Mouse (Mus musculus) heart, adult 2 months (tissue): ENCODE results near the gene Dennd6a. TPM values are rescaled to one million over a fixed set of nuclear protein-coding genes. Genes with fewer than 3 reads are reported as not detected.
"Not testable (repeated sequence)": the region's sequence is repeated elsewhere in the genome, so short reads cannot be mapped to it uniquely, and the experiment has no call there.

Experiments used
- DNase-seq, 2 experiments: peaks; one replicate each; pipeline ENCODE4 v3.0.0; 2021
- H3K27ac ChIP-seq: fragments of 200-600 bp; 2 replicates; pipeline ENCODE4 v1.8.1; 2022
- H3K27me3 ChIP-seq: fragments of 200-500 bp; 2 replicates; pipeline ENCODE4 v1.6.1; 2012; ENCODE audit warnings: mild to moderate bottlenecking, low read length, inconsistent platforms, mixed read lengths; ENCODE audit not compliant: control insufficient read depth, insufficient read depth
- H3K36me3 ChIP-seq: fragments of 200-500 bp; 2 replicates; pipeline ENCODE4 v1.6.1; 2012; ENCODE audit warnings: low read length, inconsistent platforms; ENCODE audit not compliant: control insufficient read depth, insufficient read depth
- H3K4me1 ChIP-seq: fragments of 200-500 bp; 2 replicates; pipeline ENCODE4 v1.6.1; 2011; ENCODE audit warnings: low read length; ENCODE audit not compliant: control insufficient read depth, insufficient read depth
- H3K4me3 ChIP-seq: fragments of 200-600 bp; 2 replicates; pipeline ENCODE4 v1.8.1; 2022
- H3K79me2 ChIP-seq: fragments of 200-500 bp; replicated peaks from 2 replicates; pipeline ENCODE4 v1.6.1; 2012; ENCODE audit warnings: mild to moderate bottlenecking, inconsistent platforms, low read length, moderate library complexity, mixed read lengths; ENCODE audit not compliant: control insufficient read depth, insufficient read depth
- H3K9ac ChIP-seq: fragments of 200-500 bp; 2 replicates; pipeline ENCODE4 v1.6.1; 2012; ENCODE audit warnings: low read depth, mild to moderate bottlenecking, control low read depth, inconsistent platforms, low read length, mixed read lengths
- CTCF ChIP-seq: fragments of 200-600 bp; IDR thresholded peaks from 2 replicates; pipeline ENCODE4 v1.8.1; 2022; ENCODE audit warnings: antibody characterized with exemption, mild to moderate bottlenecking, moderate library complexity
- EP300 ChIP-seq: fragments of 200-500 bp; IDR thresholded peaks from 2 replicates; pipeline ENCODE4 v1.6.1; 2011; ENCODE audit warnings: low read depth, low read length, control low read depth; ENCODE audit not compliant: insufficient read depth
- POLR2A ChIP-seq: fragments of 200-500 bp; IDR thresholded peaks from 2 replicates; pipeline ENCODE4 v1.6.1; 2011; ENCODE audit warnings: mild to moderate bottlenecking, low read depth, low read length, control low read depth; ENCODE audit not compliant: insufficient read depth
- WGBS: fragments of 180-500 bp; shearing (Covaris S2); methylation state at CpG from one replicate; pipeline ENCODE4 v1.1.7; 2018; 5-methylcytosine and 5-hydroxymethylcytosine counted together
- intact Hi-C: fragments of 180-260 bp; cut with DNase I; formaldehyde crosslinking; loops from one replicate; pipeline ENCODE4 v1.15.1; 2025
- long read RNA-seq: library from polyadenylated mRNA; stranded (forward); transcript quantifications from one replicate; pipeline ENCODE4 v2.0.0, GENCODE M21; 2021
- polyA plus RNA-seq: library from polyadenylated mRNA; depleted of rRNA; stranded (reverse); fragments of >200 nt; gene quantifications from 2 replicates; pipeline ENCODE4 v1.2.3, GENCODE M21; 2012; rRNA removed
- total RNA-seq, 2 experiments: library from RNA; stranded (reverse); gene quantifications; 2 replicates each; pipeline ENCODE4 v1.2.3; 2021

Gene Dennd6a
- total RNA-seq (10 to 100 TPM; 13.4 to 14.0 TPM), polyA plus RNA-seq (6.9 and 11.3 TPM in 2 replicates)
- long read RNA-seq, full-length matches to known transcripts = 9 of 13 reads
- long read RNA-seq, partial matches to known transcripts = 1 of 13 reads
- long read RNA-seq, other reads (novel, unspliced or antisense) = 3 of 13 reads

DNA sequence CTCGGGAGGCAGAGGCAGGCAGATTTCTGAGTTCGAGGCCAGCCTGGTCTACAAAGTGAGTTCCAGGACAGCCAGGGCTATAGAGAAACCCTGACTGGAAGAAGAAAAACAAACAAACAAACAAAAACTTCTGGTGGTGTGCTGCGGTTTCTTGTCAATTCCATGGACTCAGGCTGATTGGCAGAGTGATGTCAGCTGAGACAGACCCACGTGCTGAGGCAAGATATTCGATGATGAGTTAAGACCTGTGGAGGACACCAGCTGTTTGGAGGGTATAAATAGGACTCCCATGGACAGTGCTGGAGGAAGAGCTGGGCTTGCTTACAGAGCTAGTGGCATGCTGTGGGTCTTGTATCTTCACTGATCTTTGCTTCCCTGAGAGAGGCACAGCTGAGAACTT lies at the start of gene Dennd6a:
Gene Dennd6a (plus strand): TSS at position 301 of the 400 bp plus-strand sequence.
- H3K27ac ChIP-seq, H3K9ac ChIP-seq, H3K4me3 ChIP-seq, H3K79me2 ChIP-seq, H3K27me3 ChIP-seq, H3K36me3 ChIP-seq, H3K4me1 ChIP-seq, intact Hi-C loops, DNase-seq: not testable (repeated sequence)
- WGBS = 80% methylated on average over 5 of the region's 5 CpGs

DNA sequence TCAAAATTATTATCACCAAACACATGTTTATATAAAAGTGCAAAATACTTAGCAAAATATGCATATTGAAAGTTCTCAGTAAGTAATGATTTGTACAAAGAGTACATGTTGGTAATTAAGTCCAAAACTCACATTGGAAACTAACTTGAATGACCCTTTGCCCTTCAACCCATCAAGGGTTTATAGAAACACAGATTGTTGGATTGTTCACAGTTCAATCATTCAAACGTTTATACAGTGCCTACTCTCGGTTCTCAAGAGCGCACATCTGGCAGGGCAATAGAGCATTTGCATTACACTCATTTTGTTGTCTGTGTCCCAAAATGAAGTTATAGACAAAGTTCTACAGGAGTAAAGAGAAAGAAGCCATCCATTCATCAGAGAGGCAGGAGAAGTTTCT lies 47.7 kb upstream of the Dennd6a start:
- TF ChIP-seq POLR2A = no peak
- no peak for TF ChIP-seq CTCF
- TF ChIP-seq EP300 = no peak
- H3K4me3 ChIP-seq = no peak overlapping the region
- no peaks in the 10 kb centered on the region for H3K27me3 ChIP-seq
- 48% methylated on average over 3 of the region's 3 CpGs for WGBS
- intact Hi-C loops = no loop called here
- no peak for DNase-seq
- peaks cover 11% of the 10 kb centered on the region for H3K79me2 ChIP-seq
- no peak overlapping the region for H3K27ac ChIP-seq
- peaks cover 50% of the 10 kb centered on the region for H3K36me3 ChIP-seq
- peaks cover 14% of the 10 kb centered on the region for H3K4me1 ChIP-seq
- H3K9ac ChIP-seq = no peak overlapping the region

GRCm38 (mm10) chr14:26528296-26528695 lies 45.4 kb upstream of the Dennd6a start:
- 30% methylated on average over 2 of the region's 2 CpGs for WGBS
- no peaks in the 10 kb centered on the region for H3K27me3 ChIP-seq
- TF ChIP-seq EP300 (no peak), POLR2A (no peak)
- no peak overlapping the region for H3K9ac ChIP-seq
- H3K79me2 ChIP-seq = peaks cover 11% of the 10 kb centered on the region
- H3K4me1 ChIP-seq = peaks cover 16% of the 10 kb centered on the region
- peaks cover 44% of the 10 kb centered on the region for H3K36me3 ChIP-seq
- no peak overlapping the region for H3K27ac ChIP-seq
- no peak for DNase-seq
- intact Hi-C loops = no loop called here
- no peak overlapping the region for H3K4me3 ChIP-seq

- 33% methylated on average over 7 of the region's 7 CpGs for WGBS
Measured at GRCm38 (mm10) chr14:26530350-26530749, 43.3 kb upstream of the Dennd6a start.

GRCm38 (mm10) chr14:26531410-26532313 lies 42.0 kb upstream of the Dennd6a start:
- Histone ChIP-seq H3K4me3 (peak overlapping the region; percentile 4; the same call in 1 of the 2 replicates), H3K79me2 (peaks cover 16% of the 10 kb centered on the region), H3K9ac (0 out of 2 replicates have a peak overlapping the region, but pooled peaks have one; percentile 33), H3K27ac (no peak overlapping the region), H3K4me1 (peaks cover 14% of the 10 kb centered on the region), H3K36me3 (peaks cover 33% of the 10 kb centered on the region), H3K27me3 (no peaks in the 10 kb centered on the region)
- 52% methylated on average over 10 of the region's 10 CpGs for WGBS
- intact Hi-C loops = loop anchor here (2.0 kb wide), 1 partner anchor 39 kb away; no protein-coding TSS in a partner anchor
- TF ChIP-seq EP300 (no peak), POLR2A (no peak), CTCF (no peak)
- no peak for DNase-seq

More at GRCm38 (mm10) chr14:26530350-26530749, 43.3 kb upstream of the Dennd6a start:
- H3K27ac ChIP-seq = peak overlapping the region; percentile 71
- no peak overlapping the region for H3K4me3 ChIP-seq
- H3K36me3 ChIP-seq = peaks cover 40% of the 10 kb centered on the region
- H3K9ac ChIP-seq = no peak overlapping the region
- intact Hi-C loops = no loop called here
- H3K79me2 ChIP-seq = peaks cover 16% of the 10 kb centered on the region
- peaks cover 14% of the 10 kb centered on the region for H3K4me1 ChIP-seq
- DNase-seq = no peak
- TF ChIP-seq POLR2A (no peak), EP300 (no peak)
- no peaks in the 10 kb centered on the region for H3K27me3 ChIP-seq

GRCm38 (mm10) chr14:26532752-26533151 lies 40.9 kb upstream of the Dennd6a start:
- no peak for TF ChIP-seq EP300
- TF ChIP-seq POLR2A = no peak
- TF ChIP-seq CTCF = no peak
- Histone ChIP-seq H3K9ac (peak overlapping the region; percentile 99; the same call in 1 of the 2 replicates), H3K4me1 (peaks cover 13% of the 10 kb centered on the region), H3K27me3 (no peaks in the 10 kb centered on the region), H3K27ac (peak overlapping the region; percentile 93), H3K36me3 (peaks cover 27% of the 10 kb centered on the region), H3K4me3 (peak overlapping the region; percentile 88), H3K79me2 (peaks cover 11% of the 10 kb centered on the region)
- intact Hi-C loops = loop anchor here (2.0 kb wide), 1 partner anchor 40 kb away; no protein-coding TSS in a partner anchor
- no peak for DNase-seq
- 28% methylated on average over 9 of the region's 9 CpGs for WGBS
